Mouse (Mus musculus): ENCODE measurements around the gene Olfr128. TPM values are rescaled to one million over a fixed set of nuclear protein-coding genes. Genes with fewer than 3 reads are reported as not detected.
"Not testable (repeated sequence)": the region's sequence is repeated elsewhere in the genome, so short reads cannot be mapped to it uniquely, and the experiment has no call there.

Olfr128 gene
- not detected in 2 replicates for polyA plus RNA-seq (2016; fragmentation: Nextera tagmentation; extraction: Ambion mirVana)

DNA sequence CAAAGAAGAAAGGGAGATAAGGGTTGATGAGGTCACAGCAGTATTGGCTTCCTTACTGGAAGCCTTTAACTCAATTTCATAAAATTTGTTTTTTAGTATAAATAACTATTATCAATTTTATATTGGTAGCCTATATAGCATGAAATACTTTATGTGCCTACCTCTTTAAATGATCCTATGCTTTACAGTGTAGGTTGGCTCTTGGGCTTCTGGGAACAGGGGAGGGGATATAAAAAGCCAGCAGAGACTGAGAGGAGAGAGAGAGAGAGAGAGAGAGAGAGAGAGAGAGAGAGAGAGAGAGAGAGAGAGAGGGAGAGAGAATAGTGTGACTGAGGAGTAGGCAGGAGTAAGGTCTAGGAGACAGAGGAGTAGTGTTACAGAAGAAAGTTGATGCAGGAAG, at the start of gene Olfr128:
TSS of gene Olfr128 (plus strand) at position 301 of the 400 bp plus-strand sequence.
- Histone ChIP-seq H3K36me3 (replicated peaks) (no peaks in the 10 kb centered on the region), H3K27me3 (replicated peaks; ENCODE audit: low read depth, poor library complexity, severe bottlenecking) (no peaks in the 10 kb centered on the region), H3K27ac (replicated peaks) (no peak within 1 kb of the TSS), H3K9me3 (no peaks in the 10 kb centered on the region), H3K4me3 (no peak within 1 kb of the TSS), H3K4me1 (no peaks in the 10 kb centered on the region)
- DNase-seq (ENCODE audit: low spot score), result no peak

DNA sequence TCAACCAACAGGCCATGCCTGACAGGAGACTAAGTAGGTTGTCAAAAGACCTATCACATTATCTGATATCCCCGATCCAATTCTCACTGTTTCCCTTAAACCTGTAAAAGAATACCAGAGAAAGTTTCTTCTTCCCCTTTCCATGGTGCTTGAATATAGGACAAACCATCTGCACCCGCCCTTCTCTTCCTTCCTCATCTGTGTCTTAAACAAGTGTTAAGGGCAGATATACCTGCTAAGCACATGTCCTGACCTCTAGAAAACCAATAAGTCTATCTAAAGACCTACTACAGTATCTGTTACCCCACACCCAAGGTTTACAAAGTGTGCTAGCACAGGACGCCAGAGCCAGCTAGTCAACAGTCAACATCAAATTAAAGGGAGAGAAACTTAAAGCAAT, 46.5 kb upstream of the Olfr128 start:
- no peak overlapping the region for H3K27ac ChIP-seq (replicated peaks)
- H3K4me1 ChIP-seq, result peaks cover 3% of the 10 kb centered on the region; the same call in 1 of the 2 replicates
- H3K36me3 ChIP-seq (replicated peaks), result no peaks in the 10 kb centered on the region
- H3K9me3 ChIP-seq, result no peaks in the 10 kb centered on the region
- H3K27me3 ChIP-seq (replicated peaks; ENCODE audit: low read depth, poor library complexity, severe bottlenecking), result no peaks in the 10 kb centered on the region
- no peak for DNase-seq (ENCODE audit: low spot score)
- no peak overlapping the region for H3K4me3 ChIP-seq
- WGBS, result 88% methylated on average over 3 of the region's 3 CpGs

DNA sequence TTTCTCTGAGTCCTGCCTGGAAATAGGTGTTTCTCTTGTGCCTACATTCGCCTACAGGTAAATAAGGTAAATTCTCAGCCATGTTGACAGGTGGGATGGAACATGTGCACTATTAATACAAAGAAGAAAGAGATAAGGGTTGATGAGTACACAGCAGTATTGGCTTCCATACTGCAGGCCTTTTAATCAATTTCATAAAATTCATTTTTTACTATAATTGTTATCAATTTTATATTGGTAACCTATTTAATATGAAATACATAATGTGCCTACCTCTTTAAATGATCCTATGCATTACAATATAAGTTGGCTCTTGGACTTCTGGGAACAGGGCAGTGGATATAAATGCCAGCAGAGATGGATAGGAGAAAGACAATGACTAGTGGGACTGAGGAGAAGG, 20.2 kb upstream of the Olfr128 start, which contains the start of gene Olfr127:
TSS of gene Olfr127 (plus strand) at position 301 of the 400 bp plus-strand sequence.
- H3K36me3 ChIP-seq (replicated peaks), result no peaks in the 10 kb centered on the region
- no peaks in the 10 kb centered on the region for H3K9me3 ChIP-seq
- H3K27me3 ChIP-seq (replicated peaks; ENCODE audit: low read depth, poor library complexity, severe bottlenecking), result no peaks in the 10 kb centered on the region
- WGBS, result 85% methylated on average over 1 of the region's 1 CpGs
- H3K4me3 ChIP-seq, result no peak within 1 kb of the TSS
- no peaks in the 10 kb centered on the region for H3K4me1 ChIP-seq
- DNase-seq (ENCODE audit: low spot score), result no peak
- no peak within 1 kb of the TSS for H3K27ac ChIP-seq (replicated peaks)

DNA sequence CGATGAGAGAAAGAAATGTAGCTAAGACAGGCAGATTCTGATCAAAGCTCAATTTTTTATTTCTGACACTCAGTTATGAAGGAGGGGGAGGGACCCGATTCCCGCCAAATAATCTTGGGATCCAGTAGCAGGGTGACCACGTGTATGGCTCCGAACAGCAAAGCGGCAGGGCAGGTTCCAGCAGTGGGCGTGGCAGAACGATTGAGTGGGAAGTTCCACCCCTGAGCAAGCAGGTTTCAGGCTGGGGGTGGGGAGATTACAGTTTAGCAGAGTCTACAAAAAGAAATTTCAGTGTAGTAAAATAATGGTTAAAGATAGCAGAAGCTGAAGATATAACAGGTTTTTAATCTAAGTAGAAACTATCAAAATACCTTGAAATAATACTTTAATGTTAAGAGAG, 13.5 kb upstream of the Olfr128 start:
- not testable (repeated sequence) for H3K27ac ChIP-seq (replicated peaks); H3K36me3 ChIP-seq (replicated peaks); H3K4me1 ChIP-seq; H3K9me3 ChIP-seq; DNase-seq (ENCODE audit: low spot score); H3K27me3 ChIP-seq (replicated peaks; ENCODE audit: low read depth, poor library complexity, severe bottlenecking); H3K4me3 ChIP-seq
- 70% methylated on average over 8 of the region's 8 CpGs for WGBS

DNA sequence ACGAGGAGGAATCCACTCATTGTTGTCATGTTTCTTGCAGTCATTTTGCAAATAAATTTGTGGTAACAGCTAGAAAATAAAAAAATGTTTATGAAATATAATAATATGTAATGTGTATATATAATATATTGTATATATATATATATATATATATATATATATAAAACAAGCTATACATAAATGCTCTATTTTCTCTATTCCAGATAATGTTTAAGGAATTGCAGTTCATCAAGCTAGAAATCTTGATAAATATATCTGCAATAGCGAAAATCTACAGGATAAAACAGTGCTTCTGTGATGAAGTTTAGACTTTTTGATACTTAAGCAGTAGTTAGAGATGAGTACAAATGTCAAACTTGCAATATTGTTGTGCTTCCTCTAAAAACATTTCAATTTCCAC, 32.6 kb downstream of the Olfr128 start, which contains the start of gene Olfr761:
TSS of gene Olfr761 (minus strand) at position 101 of the 400 bp plus-strand sequence.
- Histone ChIP-seq H3K4me1 (no peaks in the 10 kb centered on the region), H3K9me3 (no peaks in the 10 kb centered on the region), H3K36me3 (replicated peaks) (no peaks in the 10 kb centered on the region), H3K27ac (replicated peaks) (no peak within 1 kb of the TSS), H3K27me3 (replicated peaks; ENCODE audit: low read depth, poor library complexity, severe bottlenecking) (no peaks in the 10 kb centered on the region), H3K4me3 (no peak within 1 kb of the TSS)
- 87% methylated on average over 2 of the region's 2 CpGs for WGBS
- DNase-seq (ENCODE audit: low spot score), result no peak

DNA sequence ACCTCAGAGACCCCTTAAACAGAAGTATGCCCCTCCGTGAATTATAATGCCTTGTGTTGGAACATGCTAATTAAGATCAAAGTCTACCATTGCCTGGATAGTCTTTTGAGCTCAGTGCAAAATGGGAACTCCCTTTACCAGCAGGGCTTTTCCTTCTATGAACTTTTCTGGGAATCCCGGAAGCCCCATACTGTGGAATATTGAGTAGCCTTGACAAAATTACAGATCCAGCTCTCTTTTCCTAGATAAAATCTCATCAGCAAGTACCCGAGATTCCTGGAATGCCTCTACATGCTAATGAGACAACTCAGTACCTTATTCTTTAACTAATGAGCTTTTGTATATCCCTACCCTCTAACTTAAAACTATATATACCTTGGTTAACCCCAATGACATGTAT, 53.2 kb downstream of the Olfr128 start:
- no peaks in the 10 kb centered on the region for H3K4me1 ChIP-seq
- 88% methylated on average over 3 of the region's 3 CpGs for WGBS
- no peaks in the 10 kb centered on the region for H3K27me3 ChIP-seq (replicated peaks; ENCODE audit: low read depth, poor library complexity, severe bottlenecking)
- H3K9me3 ChIP-seq, result no peaks in the 10 kb centered on the region
- no peaks in the 10 kb centered on the region for H3K36me3 ChIP-seq (replicated peaks)
- H3K27ac ChIP-seq (replicated peaks), result no peak overlapping the region
- H3K4me3 ChIP-seq, result no peak overlapping the region
- no peak for DNase-seq (ENCODE audit: low spot score)

Other genes with a start within 250 kb of the Olfr128 start
- gene Olfr119, start 224.0 kb upstream of the Olfr128 start, polyA plus RNA-seq (2016; fragmentation: Nextera tagmentation; extraction: Ambion mirVana), result not detected in 2 replicates
- not detected in 2 replicates for gene Olfr120, start 198.7 kb upstream of the Olfr128 start, polyA plus RNA-seq (2016; fragmentation: Nextera tagmentation; extraction: Ambion mirVana)
- not detected in 2 replicates for gene Olfr121, start 171.7 kb upstream of the Olfr128 start, polyA plus RNA-seq (2016; fragmentation: Nextera tagmentation; extraction: Ambion mirVana)
- not detected in 2 replicates for gene Olfr122, start 151.9 kb upstream of the Olfr128 start, polyA plus RNA-seq (2016; fragmentation: Nextera tagmentation; extraction: Ambion mirVana)
- not detected in 2 replicates for gene Olfr123, start 127.0 kb upstream of the Olfr128 start, polyA plus RNA-seq (2016; fragmentation: Nextera tagmentation; extraction: Ambion mirVana)
- not detected in 2 replicates for gene Olfr124, start 120.7 kb upstream of the Olfr128 start, polyA plus RNA-seq (2016; fragmentation: Nextera tagmentation; extraction: Ambion mirVana)
- gene Olfr125, start 87.6 kb upstream of the Olfr128 start, polyA plus RNA-seq (2016; fragmentation: Nextera tagmentation; extraction: Ambion mirVana), result not detected in 2 replicates
- gene Olfr126, start 73.1 kb upstream of the Olfr128 start, polyA plus RNA-seq (2016; fragmentation: Nextera tagmentation; extraction: Ambion mirVana), result not detected in 2 replicates
- gene Olfr127, start 20.1 kb upstream of the Olfr128 start, polyA plus RNA-seq (2016; fragmentation: Nextera tagmentation; extraction: Ambion mirVana), result not detected in 2 replicates
- gene Olfr761, start 32.5 kb downstream of the Olfr128 start, polyA plus RNA-seq (2016; fragmentation: Nextera tagmentation; extraction: Ambion mirVana), result not detected in 2 replicates
- gene Olfr129, start 139.5 kb downstream of the Olfr128 start, polyA plus RNA-seq (2016; fragmentation: Nextera tagmentation; extraction: Ambion mirVana), result not detected in 2 replicates
- gene Olfr130, start 143.4 kb downstream of the Olfr128 start, polyA plus RNA-seq (2016; fragmentation: Nextera tagmentation; extraction: Ambion mirVana), result not detected in 2 replicates
- not detected in 2 replicates for gene Olfr131, start 168.1 kb downstream of the Olfr128 start, polyA plus RNA-seq (2016; fragmentation: Nextera tagmentation; extraction: Ambion mirVana)
- gene Olfr132, start 214.0 kb downstream of the Olfr128 start, polyA plus RNA-seq (2016; fragmentation: Nextera tagmentation; extraction: Ambion mirVana), result not detected in 2 replicates
- gene Olfr133, start 224.7 kb downstream of the Olfr128 start, polyA plus RNA-seq (2016; fragmentation: Nextera tagmentation; extraction: Ambion mirVana), result not detected in 2 replicates

All from embryonic facial prominence, embryonic 10.5 days (tissue).